Mouse (Mus musculus) bone marrow, adult 2 months (tissue): ENCODE measurements around the gene Psmg1. TPM values are rescaled to one million over a fixed set of nuclear protein-coding genes. Genes with fewer than 3 reads are reported as not detected.
"Not testable (repeated sequence)": the region's sequence is repeated elsewhere in the genome, so short reads cannot be mapped to it uniquely, and the experiment has no call there.

Source experiments
- H3K27ac ChIP-seq: fragments of 200-500 bp; 2 replicates; pipeline ENCODE4 v1.5.1; 2012; ENCODE audit warnings: low read depth, mild to moderate bottlenecking, control low read depth, inconsistent platforms, low read length; ENCODE audit not compliant: control insufficient read depth, poor library complexity, insufficient read depth
- H3K4me1 ChIP-seq: fragments of 200-500 bp; 2 replicates; pipeline ENCODE4 v1.6.1; 2011; ENCODE audit warnings: low read length; ENCODE audit not compliant: control insufficient read depth, insufficient read depth
- H3K4me3 ChIP-seq: fragments of 200-500 bp; replicated peaks from 2 replicates; pipeline ENCODE3; 2011; ENCODE audit warnings: mild to moderate bottlenecking, low read depth, low read length, control low read depth; ENCODE audit not compliant: control insufficient read depth
- CTCF ChIP-seq: fragments of 200-500 bp; IDR thresholded peaks from 2 replicates; pipeline ENCODE4 v1.5.1; 2011; ENCODE audit warnings: low read length, control low read depth; ENCODE audit not compliant: control insufficient read depth, insufficient read depth
- POLR2A ChIP-seq: fragments of 200-500 bp; IDR thresholded peaks from 2 replicates; pipeline ENCODE4 v1.6.1; 2011; ENCODE audit warnings: low read depth, mild to moderate bottlenecking, control low read depth, low read length, borderline replicate concordance; ENCODE audit not compliant: control insufficient read depth
- whole genome bisulfite sequencing: fragments of 180-500 bp; shearing (Covaris S2); methylation state at CpG from one replicate; pipeline ENCODE4 v1.1.7; 2018; 5-methylcytosine and 5-hydroxymethylcytosine counted together
- polyA plus RNA-seq: library from polyadenylated mRNA; stranded (reverse); fragments of >200 nt; gene quantifications from 2 replicates; pipeline ENCODE4 v1.2.4, GENCODE M21; 2011; ENCODE audit warnings: low replicate concordance; ENCODE audit not compliant: missing spikeins, insufficient read depth, insufficient read length

Psmg1 gene
- polyA plus RNA-seq, 1 experiment: 26.4 TPM

GRCm38 (mm10) chr16:95999291-95999690 is 8.5 kb upstream of the Psmg1 start:
- WGBS: 66% methylated on average over 5 of the region's 5 CpGs
- TF ChIP-seq CTCF (no peak), POLR2A (no peak)
- H3K4me1 ChIP-seq: no peaks in the 10 kb centered on the region; the same call in 1 of the 2 replicates
- no peak overlapping the region for H3K4me3 ChIP-seq
- no peak overlapping the region for H3K27ac ChIP-seq

DNA sequence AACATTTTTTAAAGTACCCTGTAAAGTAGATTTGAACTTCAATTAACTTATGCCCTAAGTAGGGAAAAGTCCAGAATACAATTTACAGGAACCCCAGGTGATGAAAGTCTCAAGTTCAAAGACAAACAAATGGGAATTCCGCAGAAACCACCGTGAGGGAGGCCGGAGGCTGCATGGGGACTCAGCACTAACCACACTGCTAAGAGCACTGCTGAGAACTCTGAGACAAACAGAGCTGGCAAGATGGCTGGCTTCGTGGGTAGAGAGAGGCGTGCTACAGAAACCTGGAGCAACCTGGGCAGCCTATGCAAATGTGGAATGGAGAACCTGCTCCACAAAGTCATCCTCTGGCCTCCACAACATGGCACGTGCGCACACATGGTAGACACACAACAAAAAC is 5.4 kb upstream of the Psmg1 start:
- H3K4me1 ChIP-seq: no peaks in the 10 kb centered on the region; the same call in 1 of the 2 replicates
- H3K27ac ChIP-seq: no peak overlapping the region
- no peak overlapping the region for H3K4me3 ChIP-seq
- 92% methylated on average over 7 of the region's 7 CpGs for WGBS
- no peak for TF ChIP-seq CTCF
- no peak for TF ChIP-seq POLR2A

- H3K4me3 ChIP-seq, H3K4me1 ChIP-seq, H3K27ac ChIP-seq: not testable (repeated sequence)
- 40% methylated on average over 4 of the region's 4 CpGs for WGBS
Measured at GRCm38 (mm10) chr16:95994576-95994975, 3.8 kb upstream of the Psmg1 start.

- 84% methylated on average over 5 of the region's 5 CpGs for WGBS
- Histone ChIP-seq H3K27ac (no peak overlapping the region), H3K4me3 (no peak overlapping the region), H3K4me1 (no peaks in the 10 kb centered on the region; the same call in 1 of the 2 replicates)
- TF ChIP-seq CTCF: no peak
- TF ChIP-seq POLR2A: no peak
Measured at GRCm38 (mm10) chr16:95992596-95992995, 1.8 kb upstream of the Psmg1 start.

GRCm38 (mm10) chr16:95991122-95991900 is 551 bp upstream of the Psmg1 start:
- no peak for TF ChIP-seq POLR2A
- TF ChIP-seq CTCF: no peak
- no peaks in the 10 kb centered on the region; the same call in 1 of the 2 replicates for H3K4me1 ChIP-seq
- WGBS: 7% methylated on average over 10 of the region's 10 CpGs
- peak overlapping the region; percentile 87 for H3K4me3 ChIP-seq
- H3K27ac ChIP-seq: peak overlapping the region; percentile 68

DNA sequence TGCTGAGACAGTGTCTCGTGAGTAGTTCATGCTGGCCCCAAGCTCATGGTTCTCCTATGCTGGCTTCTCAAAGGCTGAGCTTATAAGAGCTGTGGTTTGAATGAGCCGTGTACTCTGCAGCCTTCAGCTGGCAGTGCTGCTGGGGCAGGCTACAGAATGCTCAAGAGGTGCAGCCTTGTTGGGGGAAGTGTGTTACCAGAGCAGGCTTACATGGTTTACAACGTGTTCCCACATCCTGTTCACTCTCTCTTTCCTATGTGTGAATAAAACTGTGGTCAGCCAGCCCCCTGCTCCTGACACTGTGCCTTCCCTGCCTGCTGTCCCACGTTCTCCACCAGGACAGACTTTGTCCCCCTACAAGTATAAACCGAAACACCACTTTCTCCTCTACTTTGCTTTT is 5.8 kb downstream of the Psmg1 start:
- 19% methylated on average over 5 of the region's 5 CpGs for WGBS
- no peak overlapping the region for H3K4me3 ChIP-seq
- no peak overlapping the region for H3K27ac ChIP-seq
- no peak for TF ChIP-seq CTCF
- no peak for TF ChIP-seq POLR2A
- no peaks in the 10 kb centered on the region for H3K4me1 ChIP-seq

GRCm38 (mm10) chr16:95983601-95984000 is 7.2 kb downstream of the Psmg1 start:
- 72% methylated on average over 7 of the region's 7 CpGs for whole genome bisulfite sequencing
- Histone ChIP-seq H3K27ac (no peak overlapping the region), H3K4me3 (no peak overlapping the region), H3K4me1 (no peaks in the 10 kb centered on the region)
- TF ChIP-seq CTCF (peak; percentile 50; the same call in 1 of the 2 replicates), POLR2A (no peak)

DNA sequence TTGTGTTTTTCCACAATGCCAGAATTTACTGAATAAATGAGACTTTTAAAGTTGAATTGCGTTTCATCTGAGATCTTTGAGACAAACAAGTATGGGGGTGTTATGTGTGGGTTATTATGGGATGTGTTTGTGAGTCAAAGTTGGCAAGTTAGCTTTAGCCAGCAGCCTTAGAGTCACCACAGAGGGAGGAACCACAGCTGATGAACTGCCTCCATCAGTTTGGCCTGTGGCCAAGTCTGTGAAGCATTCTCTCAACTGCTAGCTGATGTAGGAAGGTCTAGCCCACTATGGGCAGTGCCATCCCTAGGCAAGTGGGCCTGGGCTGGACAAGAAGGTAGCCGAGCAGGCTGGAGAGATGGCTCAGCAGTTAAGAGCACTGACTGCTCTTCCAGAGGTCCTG is 19.9 kb downstream of the Psmg1 start:
- H3K4me3 ChIP-seq: no peak overlapping the region
- TF ChIP-seq POLR2A (no peak), CTCF (no peak)
- 87% methylated on average over 2 of the region's 2 CpGs for WGBS
- no peaks in the 10 kb centered on the region for H3K4me1 ChIP-seq
- no peak overlapping the region for H3K27ac ChIP-seq

GRCm38 (mm10) chr16:95967455-95967854 is 23.3 kb downstream of the Psmg1 start:
- Histone ChIP-seq H3K4me1 (no peaks in the 10 kb centered on the region), H3K27ac (no peak overlapping the region), H3K4me3 (no peak overlapping the region)
- no peak for TF ChIP-seq POLR2A
- no peak for TF ChIP-seq CTCF
- 48% methylated on average over 11 of the region's 11 CpGs for whole genome bisulfite sequencing
